Mouse (Mus musculus) CH12.LX (cell line): ENCODE measurements around the gene Gtsf1. TPM values are rescaled to one million over a fixed set of nuclear protein-coding genes. Genes with fewer than 3 reads are reported as not detected.

Experiments used
- DNase-seq: peaks from one replicate; pipeline ENCODE4 v3.0.0-alpha.2; 2013; ENCODE audit errors: extremely low read depth
- H3K27ac ChIP-seq: 2 replicates; pipeline ENCODE4 v1.5.1; 2012; ENCODE audit warnings: low read depth, mild to moderate bottlenecking, control low read depth, moderate library complexity; ENCODE audit not compliant: insufficient read depth
- H3K27me3 ChIP-seq: replicated peaks from 2 replicates; pipeline ENCODE3; 2012; ENCODE audit warnings: inconsistent platforms
- H3K36me3 ChIP-seq, 2 experiments: replicated peaks in 1 of 2; 2 replicates each; pipeline versions ENCODE3 to v1.6.1; 2012; ENCODE audit warnings: inconsistent platforms in 1 of 2, low read length in 1 of 2, mild to moderate bottlenecking in 1 of 2, mixed read lengths in 1 of 2, moderate library complexity in 1 of 2; ENCODE audit not compliant: control insufficient read depth in 1 of 2, insufficient read depth in 1 of 2
- H3K4me1 ChIP-seq, 2 experiments: 2 replicates each; pipeline ENCODE4 v1.6.1; 2012; ENCODE audit warnings: inconsistent platforms in 1 of 2, moderate library complexity in 1 of 2; ENCODE audit not compliant: insufficient read depth in 2 of 2, control insufficient read depth in 1 of 2
- H3K4me2 ChIP-seq: 2 replicates; pipeline ENCODE4 v1.6.1; 2012; ENCODE audit warnings: low read depth, mild to moderate bottlenecking, control low read depth; ENCODE audit not compliant: poor library complexity, insufficient read depth, severe bottlenecking
- H3K4me3 ChIP-seq, 3 experiments: fragments of 150-350 bp in 1 of 3; sonication (generic) in 1 of 3; replicated peaks in 1 of 3; 2 replicates each; pipeline versions ENCODE3 to v1.5.1; 2011 to 2012; ENCODE audit warnings: low read depth in 2 of 3, low read length in 2 of 3, mild to moderate bottlenecking in 2 of 3, moderate library complexity in 2 of 3, control low read depth in 1 of 3, improper control_type of control experiment in 1 of 3, inconsistent platforms in 1 of 3, mixed read lengths in 1 of 3; ENCODE audit not compliant: poor library complexity in 1 of 3
- H3K79me2 ChIP-seq: replicated peaks from 2 replicates; pipeline ENCODE4 v1.6.1; 2012; ENCODE audit warnings: mild to moderate bottlenecking, moderate library complexity; ENCODE audit not compliant: control insufficient read depth, poor library complexity, insufficient read depth, severe bottlenecking; ENCODE audit errors: extremely low read depth
- H3K9ac ChIP-seq: 2 replicates; pipeline ENCODE4 v1.6.1; 2012; ENCODE audit warnings: low read depth, mild to moderate bottlenecking, control low read depth, moderate library complexity; ENCODE audit not compliant: insufficient read depth
- H3K9me3 ChIP-seq: replicated peaks from 2 replicates; pipeline ENCODE3; 2012; ENCODE audit warnings: low read length, inconsistent platforms, mixed read lengths
- BHLHE40 ChIP-seq: IDR thresholded peaks from 2 replicates; pipeline ENCODE4 v1.6.1; 2011; ENCODE audit warnings: mild to moderate bottlenecking, low read depth, low read length, improper control_type of control experiment
- CHD2 ChIP-seq: IDR thresholded peaks from 2 replicates; pipeline ENCODE4 v1.6.1; 2011; ENCODE audit warnings: low read length, improper control_type of control experiment
- ELF1 ChIP-seq: IDR thresholded peaks from 2 replicates; pipeline ENCODE4 v1.6.1; 2014; ENCODE audit warnings: low read depth, mild to moderate bottlenecking, inconsistent platforms, low read length, improper control_type of control experiment
- ETS1 ChIP-seq: conservative IDR thresholded peaks from 2 replicates; pipeline ENCODE4 v1.6.1; 2012; ENCODE audit warnings: low read depth, mild to moderate bottlenecking, inconsistent platforms, low read length, improper control_type of control experiment, moderate library complexity
- GABPA ChIP-seq: IDR thresholded peaks from 2 replicates; pipeline ENCODE4 v1.6.1; 2012; ENCODE audit warnings: low read depth, low read length, improper control_type of control experiment, inconsistent platforms; ENCODE audit not compliant: insufficient replicate concordance
- IRF4 ChIP-seq: IDR thresholded peaks from 2 replicates; pipeline ENCODE4 v1.6.1; 2014; ENCODE audit warnings: low read depth, mild to moderate bottlenecking, inconsistent platforms, low read length, improper control_type of control experiment
- JUND ChIP-seq: conservative IDR thresholded peaks from 2 replicates; pipeline ENCODE4 v1.6.1; 2011; ENCODE audit warnings: low read depth, low read length, improper control_type of control experiment
- KAT2A ChIP-seq: IDR thresholded peaks from 2 replicates; pipeline ENCODE4 v1.6.1; 2012; ENCODE audit warnings: low read length, improper control_type of control experiment, inconsistent platforms; ENCODE audit not compliant: insufficient replicate concordance
- MAFK ChIP-seq: IDR thresholded peaks from 2 replicates; pipeline ENCODE4 v1.6.1; 2011; ENCODE audit warnings: low read length, improper control_type of control experiment; ENCODE audit not compliant: insufficient replicate concordance
- MAZ ChIP-seq: IDR thresholded peaks from 2 replicates; pipeline ENCODE4 v1.6.1; 2012; ENCODE audit warnings: low read depth, mild to moderate bottlenecking, inconsistent platforms, low read length, improper control_type of control experiment, moderate library complexity
- MEF2A ChIP-seq: IDR thresholded peaks from 2 replicates; pipeline ENCODE4 v1.6.1; 2014; ENCODE audit warnings: low read depth, mild to moderate bottlenecking, inconsistent platforms, low read length, improper control_type of control experiment, borderline replicate concordance
- MXI1 ChIP-seq: IDR thresholded peaks from 2 replicates; pipeline ENCODE4 v1.6.1; 2011; ENCODE audit warnings: mild to moderate bottlenecking, low read depth, low read length, improper control_type of control experiment
- NELFE ChIP-seq: IDR thresholded peaks from 2 replicates; pipeline ENCODE4 v1.6.1; 2011; ENCODE audit warnings: low read depth, low read length, improper control_type of control experiment
- NRF1 ChIP-seq: IDR thresholded peaks from 2 replicates; pipeline ENCODE4 v1.6.1; 2014; ENCODE audit warnings: low read depth, mild to moderate bottlenecking, inconsistent platforms, low read length, improper control_type of control experiment, moderate library complexity
- PAX5 ChIP-seq: IDR thresholded peaks from 2 replicates; pipeline ENCODE4 v1.6.1; 2012; ENCODE audit warnings: low read length, inconsistent platforms, mixed read lengths
- POLR2AphosphoS2 ChIP-seq: IDR thresholded peaks from 2 replicates; pipeline ENCODE4 v1.6.1; 2011; ENCODE audit warnings: low read depth, low read length, improper control_type of control experiment
- RAD21 ChIP-seq: IDR thresholded peaks from 2 replicates; pipeline ENCODE4 v1.6.1; 2011; ENCODE audit warnings: low read depth, mild to moderate bottlenecking, low read length, improper control_type of control experiment, moderate library complexity
- RCOR1 ChIP-seq: conservative IDR thresholded peaks from 2 replicates; pipeline ENCODE4 v1.6.1; 2012; ENCODE audit warnings: low read depth, mild to moderate bottlenecking, inconsistent platforms, low read length, improper control_type of control experiment
- SIN3A ChIP-seq: IDR thresholded peaks from 2 replicates; pipeline ENCODE4 v1.6.1; 2012; ENCODE audit warnings: low read length, improper control_type of control experiment, inconsistent platforms
- SMC3 ChIP-seq: IDR thresholded peaks from 2 replicates; pipeline ENCODE4 v1.6.1; 2011; ENCODE audit warnings: low read depth, low read length, improper control_type of control experiment
- TBP ChIP-seq: conservative IDR thresholded peaks from 2 replicates; pipeline ENCODE4 v1.6.1; 2011; ENCODE audit warnings: low read depth, low read length, improper control_type of control experiment
- TCF12 ChIP-seq: IDR thresholded peaks from 2 replicates; pipeline ENCODE4 v1.6.1; 2014; ENCODE audit warnings: low read depth, mild to moderate bottlenecking, inconsistent platforms, low read length, improper control_type of control experiment
- USF1 ChIP-seq: IDR thresholded peaks from 2 replicates; pipeline ENCODE4 v1.6.1; 2014; ENCODE audit warnings: low read depth, mild to moderate bottlenecking, inconsistent platforms, low read length, improper control_type of control experiment
- USF2 ChIP-seq: conservative IDR thresholded peaks from 2 replicates; pipeline ENCODE4 v1.6.1; 2011; ENCODE audit warnings: low read depth, low read length, improper control_type of control experiment
- ZMIZ1 ChIP-seq: IDR thresholded peaks from 2 replicates; pipeline ENCODE4 v1.6.1; 2012; ENCODE audit warnings: low read depth, mild to moderate bottlenecking, inconsistent platforms, low read length, improper control_type of control experiment
- ZNF384 ChIP-seq: IDR thresholded peaks from 2 replicates; pipeline ENCODE4 v1.6.1; 2012; ENCODE audit warnings: low read depth, low read length, improper control_type of control experiment, inconsistent platforms
- dilution Hi-C: fragments of 300-500 bp; cut with MboI; formaldehyde crosslinking; loops from 2 replicates; pipeline ENCODE4 v1.14.3; 2020; ENCODE audit warnings: low sequenced_read_pairs; ENCODE audit not compliant: extremely low pct_unique_long_range_greater_than_20kb, extremely low pct_ligation_motif_present
- in situ Hi-C: fragments of 300-500 bp; cut with MboI; formaldehyde crosslinking; loops from 3 replicates; pipeline ENCODE4 v1.14.3; 2019; ENCODE audit warnings: low sequenced_read_pairs, low pct_ligation_motif_present, low pct_unique_long_range_greater_than_20kb, mixed read lengths
- polyA plus RNA-seq: library from polyadenylated mRNA; unstranded; fragments of >175 nt; gene quantifications from 2 replicates; pipeline ENCODE4 v1.2.1, GENCODE M21; 2012; ENCODE audit warnings: low read depth; ENCODE audit not compliant: insufficient read length
- total RNA-seq, 2 experiments: library from RNA; depleted of rRNA; stranded (reverse); fragments of 300-350 nt in 1 of 2; fragments of >200 nt in 1 of 2; gene quantifications; 2 replicates each; pipeline ENCODE4 v1.2.3; 2012 to 2014

The Gtsf1 gene
- total and polyA plus RNA-seq, 3 experiments: not detected

DNA sequence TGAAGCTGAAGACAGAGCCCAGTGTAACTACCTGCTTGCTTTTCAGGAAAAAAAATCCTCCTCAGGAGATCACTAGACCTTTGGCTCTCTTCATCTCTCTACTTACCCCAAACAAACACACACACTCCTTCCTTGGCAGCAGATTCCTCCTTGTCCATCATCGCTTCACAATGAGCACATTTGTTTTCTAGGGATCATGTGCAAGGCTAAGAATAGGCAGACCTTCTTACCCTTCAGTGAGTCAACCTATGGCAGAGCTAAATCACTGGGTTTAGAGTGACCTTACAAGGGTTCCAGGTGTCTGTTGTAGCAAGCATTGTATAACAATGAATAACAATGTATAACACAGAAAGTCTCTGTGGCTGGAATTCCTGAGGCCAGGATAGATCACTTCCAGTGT lies 58.5 kb downstream of the Gtsf1 start:
- no peak overlapping the region for H3K4me3 ChIP-seq
- no peak overlapping the region for H3K4me2 ChIP-seq
- H3K4me1 ChIP-seq: peaks cover 9 to 39% of the 10 kb centered on the region in 2 experiments
- dilution Hi-C loops: no loop called here
- H3K79me2 ChIP-seq: no peaks in the 10 kb centered on the region
- no peak overlapping the region for H3K9ac ChIP-seq
- no peaks in the 10 kb centered on the region for H3K36me3 ChIP-seq
- no peaks in the 10 kb centered on the region for H3K27me3 ChIP-seq
- no peaks in the 10 kb centered on the region for H3K9me3 ChIP-seq
- no peak overlapping the region for H3K27ac ChIP-seq
- DNase-seq: no peak
- TF ChIP-seq BHLHE40: no peak
- TF ChIP-seq ZNF384: no peak
- no peak for TF ChIP-seq KAT2A
- TF ChIP-seq MEF2A: no peak
- no peak for TF ChIP-seq ZMIZ1
- TF ChIP-seq JUND: no peak
- no peak for TF ChIP-seq CHD2
- TF ChIP-seq TCF12: no peak
- TF ChIP-seq USF1: no peak
- no peak for TF ChIP-seq RCOR1
- TF ChIP-seq USF2: no peak
- TF ChIP-seq MXI1: no peak
- TF ChIP-seq GABPA: no peak
- TF ChIP-seq PAX5: no peak
- TF ChIP-seq ELF1: no peak
- TF ChIP-seq, all 38 proteins: peak for 0
- in situ Hi-C loops: no loop called here

DNA sequence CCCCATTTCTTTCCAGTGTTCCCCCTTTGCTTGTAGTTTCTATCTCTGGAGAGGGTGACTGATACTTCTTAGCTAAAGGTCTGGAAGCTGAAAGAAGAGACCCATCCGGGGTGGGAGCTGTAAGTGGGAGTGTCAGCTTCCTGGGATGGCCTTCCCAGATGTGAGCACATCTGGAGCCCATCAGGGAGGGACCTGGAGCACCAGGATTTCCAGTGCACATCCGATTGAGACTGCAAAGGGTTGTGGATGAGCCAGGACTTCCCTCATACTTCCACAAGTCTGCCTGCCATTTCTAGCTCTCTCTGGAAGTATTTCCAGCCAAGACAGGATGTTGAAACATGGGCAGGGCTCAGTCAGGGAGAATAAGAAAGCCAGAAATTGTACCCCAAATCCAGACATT lies 59.1 kb downstream of the Gtsf1 start:
- Histone ChIP-seq H3K27me3 (no peaks in the 10 kb centered on the region), H3K4me3 (no peak overlapping the region), H3K9me3 (no peaks in the 10 kb centered on the region), H3K27ac (no peak overlapping the region), H3K36me3 (no peaks in the 10 kb centered on the region), H3K4me2 (no peak overlapping the region), H3K79me2 (no peaks in the 10 kb centered on the region), H3K9ac (no peak overlapping the region), H3K4me1 (peaks cover 7 to 34% of the 10 kb centered on the region in 2 experiments)
- dilution Hi-C loops (no loop called here), in situ Hi-C loops (no loop called here)
- TF ChIP-seq USF2: no peak
- no peak for TF ChIP-seq NRF1
- TF ChIP-seq SIN3A: no peak
- TF ChIP-seq POLR2AphosphoS2: no peak
- TF ChIP-seq TBP: no peak
- TF ChIP-seq ZNF384: no peak
- no peak for TF ChIP-seq KAT2A
- no peak for TF ChIP-seq NELFE
- TF ChIP-seq RAD21: no peak
- no peak for TF ChIP-seq ETS1
- no peak for TF ChIP-seq TCF12
- TF ChIP-seq CHD2: no peak
- TF ChIP-seq MAZ: no peak
- no peak for TF ChIP-seq IRF4
- no peak for TF ChIP-seq PAX5
- TF ChIP-seq MAFK: no peak
- no peak for TF ChIP-seq SMC3
- DNase-seq: no peak
